Mouse (Mus musculus) myocyte (in vitro differentiated cells): ENCODE measurements at regions not wholly inside any gene's neighbourhood (a gene's known extent, or its start where the extent isn't known, plus 50 kb on each side); places are given as distances from the start of the nearest gene placed in this dataset.

Source experiments
- MAX ChIP-seq: IDR thresholded peaks from one replicate; pipeline ENCODE4 v1.6.1; 2011; ENCODE audit warnings: low read depth, mild to moderate bottlenecking, control low read depth
- MYOG ChIP-seq, 3 experiments: IDR thresholded peaks; one replicate each; pipeline ENCODE4 v1.6.1; 2011; ENCODE audit warnings: control low read depth in 2 of 3, low read depth in 2 of 3, mild to moderate bottlenecking in 2 of 3; ENCODE audit not compliant: insufficient read length in 2 of 3, control insufficient read depth in 1 of 3, insufficient read depth in 1 of 3
- POLR2A ChIP-seq: IDR thresholded peaks from one replicate; pipeline ENCODE4 v1.6.1; 2011; ENCODE audit warnings: low read depth, mild to moderate bottlenecking, control low read depth, moderate library complexity; ENCODE audit not compliant: insufficient read length
- REST ChIP-seq: IDR thresholded peaks from one replicate; pipeline ENCODE4 v1.6.1; 2011; ENCODE audit warnings: mild to moderate bottlenecking, control low read depth, moderate library complexity; ENCODE audit not compliant: insufficient read depth, insufficient read length
- TCF12 ChIP-seq: IDR thresholded peaks from one replicate; pipeline ENCODE4 v1.6.1; 2011; ENCODE audit warnings: mild to moderate bottlenecking, control low read depth; ENCODE audit not compliant: poor library complexity, insufficient read depth, severe bottlenecking
- USF1 ChIP-seq: IDR thresholded peaks from one replicate; pipeline ENCODE4 v1.6.1; 2011; ENCODE audit warnings: low read depth, mild to moderate bottlenecking, control low read depth, moderate library complexity

GRCm38 (mm10) chr14:54138288-54138687 is 115.6 kb downstream of the Dad1 start:
- TF ChIP-seq TCF12 = no peak
- TF ChIP-seq MYOG (IDR thresholded peaks at IDR 0.05; ENCODE audit: control insufficient read depth in 1 of 3, insufficient read depth in 1 of 3, insufficient read length in 2 of 3, low read depth in 2 of 3) = no peak
- no peak for TF ChIP-seq POLR2A
- no peak for TF ChIP-seq REST
- TF ChIP-seq MAX = no peak
- no peak for TF ChIP-seq USF1
